Mouse (Mus musculus) neutrophil, adult 83 days (primary cell): ENCODE measurements around the gene Ust. TPM values are rescaled to one million over a fixed set of nuclear protein-coding genes. Genes with fewer than 3 reads are reported as not detected.

ENCODE experiments used
- total RNA-seq, 2 experiments: library from RNA; stranded (reverse); gene quantifications; one replicate each; pipeline ENCODE4 v1.2.4; 2023

Gene Ust
- 1 to 10 TPM in 1 of 2 experiments, under 1 TPM in 1; 0.97 to 1.1 TPM for total RNA-seq

GRCm38 (mm10) chr10:8518141-8519013, at the start of gene Ust:
Gene Ust (minus strand): TSS chr10:8518825.

